8 mouse cellular contexts compared by ENCODE assay signal in the genomic region with DNA sequence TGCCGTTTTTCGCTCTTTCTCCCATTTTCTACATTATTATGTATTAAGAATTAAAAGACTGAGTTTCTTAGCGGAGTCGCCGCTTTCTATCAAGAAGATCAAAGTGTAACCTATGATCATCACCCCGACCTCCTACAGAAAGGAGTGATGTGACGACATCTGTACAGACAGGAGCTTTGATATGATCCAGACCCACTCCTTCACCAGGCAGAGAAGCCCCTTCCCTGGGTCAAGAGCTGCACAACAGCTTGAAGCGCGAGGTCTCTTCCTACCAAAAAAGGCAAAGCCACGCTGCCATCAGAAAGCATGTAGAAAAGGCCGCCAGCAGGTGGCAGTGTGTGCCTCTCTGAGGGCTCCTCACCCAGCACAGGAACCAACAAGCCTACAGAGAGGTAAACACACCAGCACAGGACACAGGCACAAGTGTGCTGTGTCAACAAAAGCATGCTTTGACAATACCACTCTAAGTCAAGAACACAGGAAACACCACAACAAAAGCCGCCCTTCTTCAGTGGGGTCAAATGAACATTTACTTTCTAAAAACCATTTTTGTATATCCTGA. TPM values are rescaled to one million over a fixed set of nuclear protein-coding genes. Genes with fewer than 3 reads are reported as not detected.
DNase-seq lines count a peak whose midpoint lies in the region; ATAC-seq lines count a peak whose summit lies in the region.

No protein-coding gene starts in this region.

- H3K36me3 ChIP-seq in forebrain, embryonic 16.5 days (ENCODE audit: control insufficient read depth, insufficient read depth): no peaks in the 10 kb centered on the region
- H3K36me3 ChIP-seq in neural tube, embryonic 15.5 days: no peaks in the 10 kb centered on the region

- H3K27ac ChIP-seq in forebrain, embryonic 16.5 days (ENCODE audit: low read length): no peak overlapping the region
- H3K27ac ChIP-seq in neural tube, embryonic 15.5 days (replicated peaks): no peak overlapping the region

- peak; percentile 84 for DNase-seq in ES-CJ7 (ENCODE audit: low read depth, low spot score)
- peak; percentile 71 for DNase-seq in cerebellum, adult 11 months
- DNase-seq in heart, postnatal 25 days (ENCODE audit: low spot score): peak; percentile 56
- peak; percentile 92 for DNase-seq in layer of hippocampus, adult 11-12 months (ENCODE audit: low spot score)
- DNase-seq in lung, adult 18-20 months: peak; percentile 83 to 88
- DNase-seq in testis, postnatal 10 days (ENCODE audit: low spot score): peak; percentile 95

- peak; percentile 89 for ATAC-seq in forebrain, embryonic 16.5 days
- 0 out of 2 replicates have a peak, but pooled peaks have one; percentile 84 for ATAC-seq in neural tube, embryonic 15.5 days (ENCODE audit: low FRiP score)

- no peak overlapping the region for H3K4me3 ChIP-seq in forebrain, embryonic 16.5 days (replicated peaks; ENCODE audit: low read length)
- no peak overlapping the region for H3K4me3 ChIP-seq in neural tube, embryonic 15.5 days (replicated peaks)

- no peaks in the 10 kb centered on the region for H3K9me3 ChIP-seq in forebrain, embryonic 16.5 days (ENCODE audit: control insufficient read depth, low read length)
- no peaks in the 10 kb centered on the region for H3K9me3 ChIP-seq in neural tube, embryonic 15.5 days (replicated peaks)

- whole genome bisulfite sequencing in forebrain, embryonic 16.5 days: 40% methylated on average over 12 of the region's 12 CpGs
- 43% methylated on average over 12 of the region's 12 CpGs for WGBS in neural tube, embryonic 15.5 days

- H3K9ac ChIP-seq in forebrain, embryonic 16.5 days (replicated peaks; ENCODE audit: low read depth, low read length): no peak overlapping the region
- H3K9ac ChIP-seq in neural tube, embryonic 15.5 days (replicated peaks): no peak overlapping the region

- no peak overlapping the region for H3K4me2 ChIP-seq in forebrain, embryonic 16.5 days (ENCODE audit: low read length)
- no peak overlapping the region for H3K4me2 ChIP-seq in neural tube, embryonic 15.5 days

- H3K27me3 ChIP-seq in forebrain, embryonic 16.5 days (replicated peaks; ENCODE audit: control insufficient read depth, insufficient read depth, low read length): no peaks in the 10 kb centered on the region
- H3K27me3 ChIP-seq in neural tube, embryonic 15.5 days (replicated peaks): no peaks in the 10 kb centered on the region

- intact Hi-C loops in heart, postnatal 25 days (cut with DNase I): loop anchor here (1.0 to 10.0 kb wide), 2 partner anchors 73 to 162 kb away; no protein-coding TSS in a partner anchor

- peaks cover 8% of the 10 kb centered on the region; the same call in 1 of the 2 replicates for H3K4me1 ChIP-seq in forebrain, embryonic 16.5 days (replicated peaks; ENCODE audit: control insufficient read depth, insufficient read depth, low read length)
- H3K4me1 ChIP-seq in neural tube, embryonic 15.5 days: 0 out of 2 replicates have a peak, but pooled peaks cover 4% of the 10 kb centered on the region

RNA-seq across cellular contexts. Expression of a gene that starts 39.3 kb away (rescaled TPM):
- not detected in 2 replicates for polyA plus RNA-seq in forebrain, embryonic 16.5 days (2015; fragmentation: Nextera tagmentation; extraction: Ambion mirVana)
- under 1 TPM; 0.21 to 0.36 TPM for total RNA-seq in heart, postnatal 25 days (2021)
- not detected in 2 replicates for polyA plus RNA-seq in neural tube, embryonic 15.5 days (2015; fragmentation: Nextera tagmentation; extraction: Ambion mirVana)

RNA-seq across cellular contexts. Expression of a gene that starts 43.6 kb away (rescaled TPM):
- 24.3 and 27.7 TPM in 2 replicates for polyA plus RNA-seq in forebrain, embryonic 16.5 days (2015; fragmentation: Nextera tagmentation; extraction: Ambion mirVana)
- total RNA-seq in heart, postnatal 25 days (2021): 10 to 100 TPM; 10.5 to 13.4 TPM
- polyA plus RNA-seq in neural tube, embryonic 15.5 days (2015; fragmentation: Nextera tagmentation; extraction: Ambion mirVana): 18.4 and 21.1 TPM in 2 replicates

RNA-seq across cellular contexts. Expression of a gene that starts 58.9 kb away (rescaled TPM):
- not detected in 2 replicates for polyA plus RNA-seq in forebrain, embryonic 16.5 days (2015; fragmentation: Nextera tagmentation; extraction: Ambion mirVana)
- not detected for total RNA-seq in heart, postnatal 25 days (2021)
- polyA plus RNA-seq in neural tube, embryonic 15.5 days (2015; fragmentation: Nextera tagmentation; extraction: Ambion mirVana): not detected in 2 replicates
